ENCODE assay signal across 10 mouse cellular contexts in genomic region chr9:63782744-63783143, GRCm38 (mm10). TPM values are rescaled to one million over a fixed set of nuclear protein-coding genes. Genes with fewer than 3 reads are reported as not detected.
DNase-seq lines count a peak whose midpoint lies in the region; ATAC-seq and TF ChIP-seq lines count a peak whose summit lies in the region.
"Had no signal": no experiment of that assay in that cellular context is flagged by ENCODE, and none has a peak within 500 bp of the region (broad histone marks: within the 10 kb centered on the region; RNA-seq: fewer than 3 reads in every experiment).

No protein-coding gene starts in this region.

- no peaks in the 10 kb centered on the region for H3K36me3 ChIP-seq in megakaryocyte, embryonic 14.5 days (replicated peaks; ENCODE audit: low read length)
- H3K36me3 ChIP-seq in intestine, embryonic 14.5 days (ENCODE audit: control insufficient read depth, insufficient read depth, low read length) = no peaks in the 10 kb centered on the region
- H3K36me3 ChIP-seq in midbrain, postnatal 0 days (ENCODE audit: insufficient read depth, low read length) = no peaks in the 10 kb centered on the region

- no peak for TF ChIP-seq CTCF in midbrain, postnatal 0 days (IDR thresholded peaks at IDR 0.05)

- DNase-seq in intestine, embryonic 14.5 days (ENCODE audit: low spot score) = peak; percentile 62
- peak; percentile 54 for DNase-seq in midbrain, postnatal 0 days (ENCODE audit: low spot score)
- no peak for DNase-seq in gastrocnemius, adult 8-10 months (ENCODE audit: low spot score in 2 of 2)
- DNase-seq in thymus, postnatal 36 days = no peak
- DNase-seq: cerebellum, postnatal 10 days; lung, postnatal 14 days; thymus, postnatal 25 days had no signal

- peaks cover 61% of the 10 kb centered on the region for H3K4me1 ChIP-seq in megakaryocyte, embryonic 14.5 days
- peaks cover 33% of the 10 kb centered on the region for H3K4me1 ChIP-seq in intestine, embryonic 14.5 days (replicated peaks; ENCODE audit: control insufficient read depth, insufficient read depth, low read length)
- no peaks in the 10 kb centered on the region for H3K4me1 ChIP-seq in midbrain, postnatal 0 days (ENCODE audit: insufficient read depth, low read length)

- H3K27me3 ChIP-seq in megakaryocyte, embryonic 14.5 days (replicated peaks) = peaks cover 57% of the 10 kb centered on the region
- H3K27me3 ChIP-seq in intestine, embryonic 14.5 days (replicated peaks; ENCODE audit: control insufficient read depth, insufficient read depth, low read length) = no peaks in the 10 kb centered on the region
- no peaks in the 10 kb centered on the region for H3K27me3 ChIP-seq in midbrain, postnatal 0 days (ENCODE audit: insufficient read depth, low read length)

- no peak overlapping the region for H3K27ac ChIP-seq in intestine, embryonic 14.5 days (ENCODE audit: low read depth)
- no peak overlapping the region for H3K27ac ChIP-seq in midbrain, postnatal 0 days (ENCODE audit: low read depth, low read length)

- H3K4me3 ChIP-seq in megakaryocyte, embryonic 14.5 days (replicated peaks) = peak overlapping the region; percentile 30
- no peak overlapping the region for H3K4me3 ChIP-seq in intestine, embryonic 14.5 days (ENCODE audit: low read depth, low read length)
- H3K4me3 ChIP-seq in midbrain, postnatal 0 days (ENCODE audit: low read depth, low read length) = no peak overlapping the region

- no peak for ATAC-seq in megakaryocyte, adult 5-6 weeks (ENCODE audit: poor library complexity, severe bottlenecking)
- ATAC-seq in common myeloid progenitor, adult 5-6 weeks (replicated peaks; ENCODE audit: low read depth, poor library complexity, severe bottlenecking) = peak; percentile 50
- ATAC-seq in intestine, embryonic 14.5 days (replicated peaks; ENCODE audit: low FRiP score, low TSS enrichment, low read depth) = no peak
- no peak for ATAC-seq in midbrain, postnatal 0 days (ENCODE audit: low FRiP score)

- no peak overlapping the region for H3K4me2 ChIP-seq in intestine, embryonic 14.5 days (ENCODE audit: low read length)
- H3K4me2 ChIP-seq in midbrain, postnatal 0 days (ENCODE audit: low read depth, low read length, poor library complexity, severe bottlenecking) = no peak overlapping the region

- H3K9ac ChIP-seq in intestine, embryonic 14.5 days (ENCODE audit: low read length) = no peak overlapping the region
- no peak overlapping the region for H3K9ac ChIP-seq in midbrain, postnatal 0 days (replicated peaks; ENCODE audit: low read length, poor library complexity, severe bottlenecking)

- H3K9me3 ChIP-seq in megakaryocyte, embryonic 14.5 days = no peaks in the 10 kb centered on the region
- H3K9me3 ChIP-seq in intestine, embryonic 14.5 days (ENCODE audit: control insufficient read depth, low read length) = no peaks in the 10 kb centered on the region
- no peaks in the 10 kb centered on the region for H3K9me3 ChIP-seq in midbrain, postnatal 0 days (ENCODE audit: low read length)

- WGBS in intestine, embryonic 14.5 days = 19% methylated on average over 4 of the region's 4 CpGs
- 22% methylated on average over 4 of the region's 4 CpGs for WGBS in midbrain, postnatal 0 days

RNA-seq across cellular contexts. Expression of gene Smad3, which starts 24.9 kb away (rescaled TPM):
- polyA plus RNA-seq in megakaryocyte, embryonic 14.5 days (2012; ENCODE audit: insufficient read depth, low replicate concordance) = 2.8 and 5.9 TPM in 2 replicates
- 9.1 and 15.0 TPM in 2 replicates for total RNA-seq in megakaryocyte, adult 5-6 weeks (2015)
- 9.7 and 12.7 TPM in 2 replicates for total RNA-seq in megakaryocyte, adult 5-6 weeks (2017)
- total RNA-seq in common myeloid progenitor, adult 5-6 weeks (2017) = 19.2 and 39.1 TPM in 2 replicates
- polyA plus RNA-seq in intestine, embryonic 14.5 days (2014; fragmentation: Nextera tagmentation; extraction: Ambion mirVana) = 12.7 and 14.3 TPM in 2 replicates
- 13.2 and 20.6 TPM in 2 replicates for total RNA-seq in midbrain, postnatal 0 days (2014; rRNA removed)
- 4.0 TPM in 2 replicates for polyA plus RNA-seq in midbrain, postnatal 0 days (2015; fragmentation: Nextera tagmentation; extraction: Ambion mirVana)
- total RNA-seq in gastrocnemius, adult 8-10 months (2022) = 10 to 100 TPM; 44.2 to 62.0 (median 46.1) TPM

Comparison
In these comparisons a context has a peak if more than half of its experiments do, and no peak if none do; other contexts are left out.
1. DNase-seq: peak in intestine, embryonic 14.5 days (single experiment) and midbrain, postnatal 0 days (single experiment); none in gastrocnemius, adult 8-10 months (0 of 2) and thymus, postnatal 36 days (0 of 2).